Mouse (Mus musculus): ENCODE measurements at regions not wholly inside any gene's neighbourhood (a gene's known extent, or its start where the extent isn't known, plus 50 kb on each side); places are given as distances from the start of the nearest gene placed in this dataset.

GRCm38 (mm10) chr3:6920253-6920652 lies 300.0 kb upstream of the 1700008P02Rik start:
- TF ChIP-seq CTCF (conservative IDR thresholded peaks at IDR 0.05; ENCODE audit: low read length): no peak
- TF ChIP-seq NANOG (IDR thresholded peaks at IDR 0.05; ENCODE audit: borderline replicate concordance, low read length): no peak
